Mouse (Mus musculus): ENCODE data around the gene Gm7347. TPM values are rescaled to one million over a fixed set of nuclear protein-coding genes. Genes with fewer than 3 reads are reported as not detected.
"Not testable (repeated sequence)": the region's sequence is repeated elsewhere in the genome, so short reads cannot be mapped to it uniquely, and the experiment has no call there.

The Gm7347 gene
- polyA plus RNA-seq (2015; fragmentation: Nextera tagmentation; extraction: Ambion mirVana): 0.06 TPM in 1 of 2 replicates, not detected in the other

DNA sequence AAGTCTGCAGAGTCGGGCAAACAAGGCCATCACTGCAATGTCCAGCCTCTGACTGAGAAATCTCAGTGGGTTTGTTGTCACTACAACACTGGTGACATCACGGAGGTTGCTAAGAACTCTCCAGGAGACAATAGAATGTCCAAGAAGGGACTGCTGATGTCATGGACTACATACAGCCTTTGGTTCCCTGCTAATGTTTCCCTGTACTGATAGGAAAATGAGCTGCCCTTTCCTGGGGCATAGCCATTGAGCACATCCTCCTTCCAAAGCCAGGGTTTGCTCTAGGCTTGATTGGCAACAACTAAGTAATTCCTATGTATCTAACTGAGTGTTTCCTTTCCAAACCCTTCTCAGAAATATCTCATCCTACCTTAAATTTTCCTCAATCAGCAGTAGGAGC is at the start of gene Gm7347:
Gene Gm7347 (minus strand): TSS at position 101 of the 400 bp plus-strand sequence.
- not testable (repeated sequence) for H3K4me1 ChIP-seq; H3K4me3 ChIP-seq (replicated peaks); H3K9ac ChIP-seq; H3K27ac ChIP-seq; H3K27me3 ChIP-seq; H3K36me3 ChIP-seq; ATAC-seq (replicated peaks; ENCODE audit: low FRiP score); H3K4me2 ChIP-seq; H3K9me3 ChIP-seq (replicated peaks)
- no CpG with 5 or more reads among the region's 2 CpGs for WGBS

DNA sequence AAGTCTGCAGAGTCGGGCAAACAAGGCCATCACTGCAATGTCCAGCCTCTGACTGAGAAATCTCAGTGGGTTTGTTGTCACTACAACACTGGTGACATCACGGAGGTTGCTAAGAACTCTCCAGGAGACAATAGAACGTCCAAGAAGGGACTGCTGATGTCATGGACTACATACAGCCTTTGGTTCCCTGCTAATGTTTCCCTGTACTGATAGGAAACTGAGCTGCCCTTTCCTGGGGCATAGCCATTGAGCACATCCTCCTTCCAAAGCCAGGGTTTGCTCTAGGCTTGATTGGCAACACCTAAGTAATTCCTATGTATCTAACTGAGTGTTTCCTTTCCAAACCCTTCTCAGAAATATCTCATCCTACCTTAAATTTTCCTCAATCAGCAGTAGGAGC is 46.9 kb upstream of the Gm7347 start, which contains the start of gene 5031410I06Rik:
Gene 5031410I06Rik (minus strand): TSS at position 101 of the 400 bp plus-strand sequence.
- not testable (repeated sequence) for H3K9me3 ChIP-seq (replicated peaks); H3K4me3 ChIP-seq (replicated peaks); H3K9ac ChIP-seq; ATAC-seq (replicated peaks; ENCODE audit: low FRiP score); H3K36me3 ChIP-seq; H3K4me1 ChIP-seq; H3K4me2 ChIP-seq; H3K27ac ChIP-seq; H3K27me3 ChIP-seq
- no CpG with 5 or more reads among the region's 3 CpGs for WGBS

DNA sequence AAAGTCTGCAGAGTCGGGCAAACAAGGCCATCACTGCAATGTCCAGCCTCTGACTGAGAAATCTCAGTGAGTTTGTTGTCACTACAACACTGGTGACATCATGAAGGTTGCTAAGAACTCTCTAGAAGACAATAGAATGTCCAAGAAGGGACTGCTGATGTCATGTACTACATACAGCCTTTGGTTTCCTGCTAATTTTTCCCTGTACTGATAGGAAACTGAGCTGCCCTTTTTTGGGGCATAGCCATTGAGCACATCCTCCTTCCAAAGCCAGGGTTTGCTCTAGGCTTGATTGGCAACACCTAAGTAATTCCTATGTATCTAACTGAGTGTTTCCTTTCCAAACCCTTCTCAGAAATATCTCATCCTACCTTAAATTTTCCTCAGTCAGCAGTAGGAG is 30.8 kb upstream of the Gm7347 start, which contains the start of gene Gm10471:
Gene Gm10471 (minus strand): TSS at position 101 of the 400 bp plus-strand sequence.
- not testable (repeated sequence) for ATAC-seq (replicated peaks; ENCODE audit: low FRiP score); H3K4me3 ChIP-seq (replicated peaks); H3K4me1 ChIP-seq; H3K9me3 ChIP-seq (replicated peaks); H3K27ac ChIP-seq; H3K9ac ChIP-seq; H3K36me3 ChIP-seq; H3K4me2 ChIP-seq; H3K27me3 ChIP-seq
- 79% methylated on average over 1 of the region's 1 CpGs for WGBS

DNA sequence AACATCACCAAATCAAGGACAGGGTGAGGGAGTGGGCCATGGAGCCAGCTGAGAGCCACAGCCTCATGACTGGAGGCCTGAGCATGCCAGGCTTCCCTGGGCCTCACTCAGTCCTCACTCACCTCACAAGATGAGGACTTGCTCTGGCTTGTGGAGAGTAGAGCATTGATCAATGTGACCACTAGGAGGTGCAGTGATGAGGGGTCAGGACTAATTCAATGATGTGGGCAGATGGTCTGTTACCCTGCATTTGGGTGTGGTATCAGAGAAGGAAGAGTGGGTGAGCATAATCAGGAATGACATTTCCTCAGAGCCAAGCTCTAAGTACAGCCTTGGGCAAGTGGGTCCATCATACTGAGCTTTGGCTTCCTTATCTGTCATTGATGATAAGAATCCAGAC is 20.6 kb upstream of the Gm7347 start:
- not testable (repeated sequence) for H3K9me3 ChIP-seq (replicated peaks); H3K4me3 ChIP-seq (replicated peaks); H3K36me3 ChIP-seq; ATAC-seq (replicated peaks; ENCODE audit: low FRiP score); H3K4me2 ChIP-seq; H3K27me3 ChIP-seq; H3K4me1 ChIP-seq; H3K27ac ChIP-seq; H3K9ac ChIP-seq

DNA sequence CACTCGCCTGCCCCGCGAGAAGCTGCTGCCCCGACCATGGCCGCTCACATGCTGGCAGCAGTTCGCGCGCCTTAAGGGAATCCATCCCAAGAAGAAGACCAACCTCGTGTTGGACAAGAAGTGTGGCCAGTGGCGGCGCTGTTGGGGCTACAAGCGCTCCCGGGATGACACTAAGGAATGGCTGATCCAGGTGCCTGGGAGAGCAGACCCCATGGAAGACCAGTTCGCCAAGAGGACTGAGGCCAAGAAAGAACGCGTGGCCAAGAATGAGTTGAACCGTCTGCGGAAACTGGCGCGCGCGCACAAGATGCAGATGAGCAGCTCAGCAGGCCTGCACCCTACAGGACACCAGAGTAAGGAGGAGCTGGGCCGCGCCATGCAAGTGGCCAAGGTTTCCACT is 12.3 kb upstream of the Gm7347 start:
- no peak overlapping the region for H3K9ac ChIP-seq

DNA sequence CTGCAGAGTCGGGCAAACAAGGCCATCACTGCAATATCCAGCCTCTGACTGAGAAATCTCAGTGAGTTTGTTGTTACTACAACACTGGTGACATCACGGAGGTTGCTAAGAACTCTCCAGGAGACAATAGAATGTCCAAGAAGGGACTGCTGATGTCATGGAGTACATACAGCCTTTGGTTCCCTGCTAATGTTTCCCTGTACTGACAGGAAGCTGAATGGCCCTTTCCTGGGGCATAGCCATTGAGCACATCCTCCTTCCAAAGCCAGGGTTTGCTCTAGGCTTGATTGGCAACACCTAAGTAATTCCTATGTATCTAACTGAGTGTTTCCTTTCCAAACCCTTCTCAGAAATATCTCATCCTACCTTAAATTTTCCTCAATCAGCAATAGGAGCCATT is 18.9 kb downstream of the Gm7347 start, which contains the start of gene Speer4a:
Gene Speer4a (minus strand): TSS at position 101 of the 400 bp plus-strand sequence.
- not testable (repeated sequence) for H3K36me3 ChIP-seq; H3K4me2 ChIP-seq; H3K9ac ChIP-seq; H3K27ac ChIP-seq; H3K27me3 ChIP-seq; H3K9me3 ChIP-seq (replicated peaks); ATAC-seq (replicated peaks; ENCODE audit: low FRiP score); H3K4me1 ChIP-seq; H3K4me3 ChIP-seq (replicated peaks)
- WGBS: 85% methylated on average over 2 of the region's 2 CpGs

More for the DNA sequence above, 12.3 kb upstream of the Gm7347 start:
- Histone ChIP-seq H3K36me3 (no peaks in the 10 kb centered on the region), H3K27ac (no peak overlapping the region), H3K4me2 (no peak overlapping the region), H3K4me3 (replicated peaks) (no peak overlapping the region), H3K27me3 (no peaks in the 10 kb centered on the region), H3K4me1 (no peaks in the 10 kb centered on the region), H3K9me3 (replicated peaks) (0 out of 2 replicates have a peak, but pooled peaks cover 3% of the 10 kb centered on the region)
- no peak for ATAC-seq (replicated peaks; ENCODE audit: low FRiP score)
- 91% methylated on average over 24 of the region's 24 CpGs for WGBS

DNA sequence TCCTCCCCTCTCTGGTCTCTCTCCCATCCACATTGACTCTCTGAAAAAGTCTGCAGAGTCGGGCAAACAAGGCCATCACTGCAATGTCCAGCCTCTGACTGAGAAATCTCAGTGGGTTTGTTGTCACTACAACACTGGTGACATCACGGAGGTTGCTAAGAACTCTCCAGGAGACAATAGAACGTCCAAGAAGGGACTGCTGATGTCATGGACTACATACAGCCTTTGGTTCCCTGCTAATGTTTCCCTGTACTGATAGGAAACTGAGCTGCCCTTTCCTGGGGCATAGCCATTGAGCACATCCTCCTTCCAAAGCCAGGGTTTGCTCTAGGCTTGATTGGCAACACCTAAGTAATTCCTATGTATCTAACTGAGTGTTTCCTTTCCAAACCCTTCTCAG is 35.6 kb downstream of the Gm7347 start, which contains the start of gene Gm5862:
Gene Gm5862 (minus strand): TSS at position 101 of the 400 bp plus-strand sequence.
- no CpG with 5 or more reads among the region's 3 CpGs for WGBS
- not testable (repeated sequence) for H3K4me1 ChIP-seq; ATAC-seq (replicated peaks; ENCODE audit: low FRiP score)

DNA sequence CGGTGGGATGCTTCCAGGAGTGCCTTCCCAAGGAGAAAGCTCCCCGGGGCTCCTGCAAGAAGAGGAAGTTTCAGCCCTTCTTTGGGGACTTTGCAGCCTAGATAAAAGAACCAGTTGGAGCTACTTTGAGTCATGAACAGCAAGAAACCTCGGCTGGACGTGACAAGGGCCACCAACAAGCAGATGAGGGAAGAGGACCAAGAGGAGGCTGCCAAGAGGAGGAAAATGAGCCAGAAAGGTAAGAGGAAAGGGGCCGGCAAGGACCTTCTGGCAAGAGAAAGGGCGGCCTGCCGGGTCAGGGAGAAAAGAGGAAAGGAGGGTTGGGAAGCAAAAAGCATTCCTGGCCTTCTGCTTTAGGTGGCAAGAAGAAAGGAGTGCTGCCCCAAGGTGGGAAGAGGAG is 50.7 kb downstream of the Gm7347 start:
- H3K9me3 ChIP-seq (replicated peaks); H3K4me3 ChIP-seq (replicated peaks); H3K36me3 ChIP-seq; H3K27ac ChIP-seq; H3K27me3 ChIP-seq; H3K9ac ChIP-seq; H3K4me1 ChIP-seq; H3K4me2 ChIP-seq: not testable (repeated sequence)
- ATAC-seq (replicated peaks; ENCODE audit: low FRiP score): peak; percentile 15; the same call in 1 of the 2 replicates
- WGBS: 69% methylated on average over 7 of the region's 7 CpGs

More for the DNA sequence above, 35.6 kb downstream of the Gm7347 start, which contains the start of gene Gm5862:
- not testable (repeated sequence) for H3K4me2 ChIP-seq; H3K9ac ChIP-seq; H3K9me3 ChIP-seq (replicated peaks); H3K36me3 ChIP-seq; H3K27ac ChIP-seq; H3K4me3 ChIP-seq (replicated peaks); H3K27me3 ChIP-seq

DNA sequence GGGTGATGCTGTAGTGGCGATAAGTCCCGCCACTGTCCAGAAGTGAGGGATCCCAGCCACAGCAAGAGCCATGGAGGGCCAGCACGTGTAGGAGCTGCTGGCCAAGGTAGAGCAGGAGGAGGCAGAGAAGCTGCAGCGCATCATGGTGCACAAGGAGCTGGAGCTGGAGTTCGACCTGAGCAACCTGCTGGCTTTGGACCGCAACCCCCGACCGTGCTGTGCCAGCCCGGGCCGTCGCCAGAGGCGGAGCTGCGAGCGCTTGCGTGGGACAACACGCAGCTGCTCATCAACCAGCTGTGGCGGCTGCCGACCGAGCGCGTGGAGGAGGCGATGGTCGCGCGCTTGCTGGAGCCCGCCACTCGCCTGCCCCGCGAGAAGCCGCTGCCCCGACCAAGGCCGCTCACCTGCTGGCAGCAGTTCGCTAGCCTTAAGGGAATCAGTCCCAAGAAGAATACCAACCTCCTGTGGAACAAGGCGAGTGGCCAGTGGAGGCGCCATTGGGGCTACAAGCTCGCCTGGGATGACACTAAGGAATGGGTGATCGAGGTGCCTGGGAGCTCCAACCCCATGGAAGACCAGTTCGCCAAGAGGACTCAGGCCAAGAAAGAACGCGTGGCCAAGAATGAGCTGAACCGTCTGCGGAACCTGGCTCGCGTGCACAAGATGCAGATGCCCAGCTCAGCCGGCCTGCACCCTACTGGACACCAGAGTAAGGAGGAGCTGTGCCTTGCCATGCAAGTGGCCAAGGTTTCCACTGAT is 51.3 kb downstream of the Gm7347 start:
- not testable (repeated sequence) for H3K36me3 ChIP-seq; H3K27me3 ChIP-seq; H3K9ac ChIP-seq; H3K4me1 ChIP-seq; H3K9me3 ChIP-seq (replicated peaks); H3K27ac ChIP-seq
- peak overlapping the region; percentile 58 for H3K4me2 ChIP-seq
- peak overlapping the region; percentile 31 for H3K4me3 ChIP-seq (replicated peaks)
- WGBS: 19% methylated on average over 45 of the region's 45 CpGs
- ATAC-seq (replicated peaks; ENCODE audit: low FRiP score): peak; percentile 89

DNA sequence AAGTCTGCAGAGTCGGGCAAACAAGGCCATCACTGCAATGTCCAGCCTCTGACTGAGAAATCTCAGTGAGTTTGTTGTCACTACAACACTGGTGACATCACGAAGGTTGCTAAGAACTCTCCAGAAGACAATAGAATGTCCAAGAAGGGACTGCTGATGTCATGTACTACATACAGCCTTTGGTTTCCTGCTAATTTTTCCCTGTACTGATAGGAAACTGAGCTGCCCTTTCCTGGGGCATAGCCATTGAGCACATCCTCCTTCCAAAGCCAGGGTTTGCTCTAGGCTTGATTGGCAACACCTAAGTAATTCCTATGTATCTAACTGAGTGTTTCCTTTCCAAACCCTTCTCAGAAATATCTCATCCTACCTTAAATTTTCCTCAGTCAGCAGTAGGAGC is 53.7 kb downstream of the Gm7347 start, which contains the start of gene Gm1979:
Gene Gm1979 (minus strand): TSS at position 101 of the 400 bp plus-strand sequence.
- not testable (repeated sequence) for H3K9me3 ChIP-seq (replicated peaks); H3K36me3 ChIP-seq; H3K27ac ChIP-seq; H3K4me3 ChIP-seq (replicated peaks); H3K4me2 ChIP-seq; H3K9ac ChIP-seq; H3K4me1 ChIP-seq; H3K27me3 ChIP-seq; ATAC-seq (replicated peaks; ENCODE audit: low FRiP score)
- WGBS: 95% methylated on average over 1 of the region's 2 CpGs

Measured in kidney, embryonic 15.5 days (tissue).